Mouse (Mus musculus): ENCODE measurements around the gene Rab31. TPM values are rescaled to one million over a fixed set of nuclear protein-coding genes. Genes with fewer than 3 reads are reported as not detected.

The Rab31 gene
- 71.8 and 75.5 TPM in 2 replicates for polyA plus RNA-seq (2015; fragmentation: Nextera tagmentation; extraction: Ambion mirVana)

DNA sequence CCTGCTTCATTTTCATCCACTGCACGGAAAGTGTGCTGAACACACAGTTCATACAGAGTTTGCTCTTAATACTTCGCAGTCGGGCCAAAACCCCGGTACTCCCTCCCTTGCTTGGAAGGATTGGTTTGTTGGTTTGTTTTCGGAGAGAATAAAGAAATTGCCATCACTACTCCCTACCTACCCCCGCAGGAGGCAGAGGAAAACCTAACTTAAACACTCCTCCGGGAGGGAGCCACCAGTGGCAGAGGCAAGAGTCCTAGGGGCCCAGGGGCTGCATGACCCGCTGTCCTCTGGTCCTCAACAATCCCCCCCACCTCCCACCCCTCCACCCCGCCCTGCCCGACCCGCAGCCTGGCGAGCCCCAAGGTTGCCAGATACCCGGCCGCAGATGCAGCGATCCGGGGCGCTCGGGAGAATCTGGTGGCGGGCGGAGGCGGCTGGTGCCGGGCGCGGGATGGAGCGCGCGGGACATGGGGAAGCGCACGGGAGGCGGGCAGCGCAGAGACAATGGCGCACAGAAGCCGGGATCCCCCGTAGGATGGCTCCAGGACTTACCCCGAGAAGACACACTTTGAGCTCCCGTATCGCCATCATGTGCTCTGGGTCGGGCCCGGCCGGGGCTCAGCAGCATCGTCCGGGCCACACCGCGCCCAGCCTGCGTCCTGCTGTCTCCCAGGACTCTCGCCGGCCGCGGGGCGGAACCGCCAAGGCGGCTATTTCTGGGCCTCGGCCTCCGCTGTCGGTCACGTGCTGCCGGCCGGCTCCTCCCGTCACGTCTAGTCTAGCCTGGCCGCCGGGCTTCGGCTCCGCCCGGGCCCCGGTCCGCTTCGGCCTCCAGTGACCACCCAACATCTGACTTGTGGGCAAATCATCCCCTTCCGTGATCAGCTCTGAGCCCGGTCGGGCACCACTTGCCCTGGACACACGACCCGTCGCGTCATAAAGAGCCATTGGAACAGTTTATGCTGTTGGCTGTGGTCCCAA lies at the start of gene Rab31:
Gene Rab31 (minus strand): TSS at position 802 of the 984 bp plus-strand sequence.
- no peaks in the 10 kb centered on the region for H3K27me3 ChIP-seq
- under 1% methylated on average over 75 of the region's 75 CpGs for WGBS

DNA sequence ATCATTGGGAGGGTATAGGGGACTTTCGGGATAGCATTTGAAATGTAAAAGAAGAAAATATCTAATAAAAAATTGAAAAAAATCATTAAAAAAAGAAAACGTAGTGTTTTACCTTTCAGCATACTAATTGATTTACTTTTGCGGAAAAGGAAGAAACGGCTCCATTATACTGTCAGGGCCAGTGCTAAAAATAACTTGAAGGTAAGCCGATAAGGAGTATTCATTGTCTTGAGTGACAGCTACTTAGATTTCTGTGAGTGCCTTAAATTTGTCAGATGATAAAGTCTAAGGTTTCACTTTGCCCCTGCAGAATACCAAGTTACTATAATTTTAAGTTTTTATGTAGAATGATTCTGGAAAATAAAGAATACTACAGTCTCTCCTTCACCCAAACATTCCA lies 47.6 kb upstream of the Rab31 start:
- no peak for ATAC-seq (replicated peaks)
- WGBS: 74% methylated on average over 5 of the region's 5 CpGs

More for the DNA sequence above, at the start of gene Rab31:
- H3K36me3 ChIP-seq: no peaks in the 10 kb centered on the region
- peak within 1 kb of the TSS; percentile 91 for H3K4me2 ChIP-seq (replicated peaks)
- H3K4me3 ChIP-seq: peak within 1 kb of the TSS; percentile 84
- H3K9me3 ChIP-seq: no peaks in the 10 kb centered on the region
- H3K4me1 ChIP-seq: peaks cover 41% of the 10 kb centered on the region
- peak within 1 kb of the TSS; percentile 87 for H3K9ac ChIP-seq (replicated peaks)
- peak; percentile 78 for ATAC-seq (replicated peaks)
- H3K27ac ChIP-seq (replicated peaks): peak within 1 kb of the TSS; percentile 59

DNA sequence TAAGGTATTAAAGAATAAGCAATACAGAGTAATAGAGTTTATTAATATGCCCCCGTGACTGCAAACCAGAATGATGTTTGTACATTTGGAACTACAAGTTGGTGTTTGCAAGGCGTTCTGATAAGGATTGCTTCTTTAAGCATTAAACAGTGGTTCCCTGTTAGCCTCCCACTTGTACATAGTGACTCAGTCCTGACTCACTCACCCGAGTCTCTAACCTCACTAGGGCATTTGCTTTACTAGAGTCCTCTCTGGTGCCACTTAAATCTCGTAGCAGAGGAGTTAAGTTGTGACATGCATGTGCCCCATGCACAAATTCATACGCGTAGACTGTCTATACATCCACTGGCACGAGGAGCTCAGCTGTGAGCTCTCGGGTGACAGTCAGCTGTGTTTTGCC lies 41.2 kb upstream of the Rab31 start:
- Histone ChIP-seq H3K9me3 (no peaks in the 10 kb centered on the region), H3K36me3 (peaks cover 71% of the 10 kb centered on the region), H3K27ac (replicated peaks) (no peak overlapping the region), H3K9ac (replicated peaks) (no peak overlapping the region), H3K4me2 (replicated peaks) (no peak overlapping the region), H3K27me3 (no peaks in the 10 kb centered on the region), H3K4me1 (no peaks in the 10 kb centered on the region), H3K4me3 (no peak overlapping the region)
- ATAC-seq (replicated peaks): no peak
- WGBS: 94% methylated on average over 8 of the region's 8 CpGs

More for the DNA sequence above, 47.6 kb upstream of the Rab31 start:
- Histone ChIP-seq H3K9ac (replicated peaks) (no peak overlapping the region), H3K27me3 (no peaks in the 10 kb centered on the region), H3K36me3 (peaks cover 48% of the 10 kb centered on the region), H3K9me3 (no peaks in the 10 kb centered on the region), H3K27ac (replicated peaks) (no peak overlapping the region), H3K4me3 (no peak overlapping the region), H3K4me2 (replicated peaks) (no peak overlapping the region), H3K4me1 (no peaks in the 10 kb centered on the region)

DNA sequence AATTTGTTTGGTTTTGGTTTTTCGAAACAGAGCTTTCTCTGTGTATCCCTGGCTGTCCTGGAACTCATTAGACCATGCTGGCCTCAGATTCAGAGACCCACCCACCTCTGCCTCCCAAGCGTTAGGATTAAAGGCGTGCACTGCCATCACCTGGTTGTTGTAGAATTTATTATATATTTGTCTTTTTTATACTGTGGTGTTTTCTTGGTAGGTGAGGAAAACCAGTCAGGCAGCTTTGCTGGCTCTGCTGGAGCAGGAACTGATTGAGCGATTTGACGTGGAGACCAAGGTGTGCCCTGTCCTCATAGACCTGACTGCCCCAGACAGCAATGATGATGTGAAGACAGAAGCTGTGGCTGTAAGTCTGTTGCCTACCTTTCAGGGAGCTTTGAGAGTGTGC lies 38.5 kb upstream of the Rab31 start:
- 88% methylated on average over 5 of the region's 5 CpGs for WGBS
- Histone ChIP-seq H3K9ac (replicated peaks) (no peak overlapping the region), H3K4me2 (replicated peaks) (no peak overlapping the region), H3K9me3 (no peaks in the 10 kb centered on the region), H3K4me1 (no peaks in the 10 kb centered on the region), H3K27ac (replicated peaks) (no peak overlapping the region), H3K27me3 (no peaks in the 10 kb centered on the region), H3K4me3 (no peak overlapping the region), H3K36me3 (peaks cover 50% of the 10 kb centered on the region)
- ATAC-seq (replicated peaks): no peak

DNA sequence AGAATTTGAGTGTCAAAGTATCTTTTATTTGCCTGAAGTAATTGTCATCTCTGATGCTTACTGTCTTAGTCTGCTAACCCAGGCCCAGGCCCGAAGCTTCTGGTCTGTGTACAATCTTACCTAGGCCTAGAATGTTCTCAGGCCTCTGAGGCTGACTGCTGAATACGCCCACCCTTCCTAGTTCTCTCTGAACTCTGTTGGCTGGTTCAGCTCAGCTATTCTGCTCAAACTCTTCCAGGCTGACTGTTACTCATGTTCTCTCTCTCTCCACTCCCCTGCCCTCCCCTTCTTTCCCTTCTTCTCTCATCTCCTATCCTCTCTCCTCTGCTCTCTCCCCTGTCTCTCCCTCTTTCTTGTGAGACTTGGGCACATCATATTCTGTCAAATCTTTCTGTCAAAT lies 33.9 kb upstream of the Rab31 start:
- Histone ChIP-seq H3K9ac (replicated peaks) (no peak overlapping the region), H3K27ac (replicated peaks) (no peak overlapping the region), H3K9me3 (no peaks in the 10 kb centered on the region), H3K36me3 (peaks cover 23% of the 10 kb centered on the region), H3K4me1 (no peaks in the 10 kb centered on the region), H3K4me3 (no peak overlapping the region), H3K4me2 (replicated peaks) (no peak overlapping the region), H3K27me3 (no peaks in the 10 kb centered on the region)
- no peak for ATAC-seq (replicated peaks)
- 88% methylated on average over 2 of the region's 2 CpGs for WGBS

DNA sequence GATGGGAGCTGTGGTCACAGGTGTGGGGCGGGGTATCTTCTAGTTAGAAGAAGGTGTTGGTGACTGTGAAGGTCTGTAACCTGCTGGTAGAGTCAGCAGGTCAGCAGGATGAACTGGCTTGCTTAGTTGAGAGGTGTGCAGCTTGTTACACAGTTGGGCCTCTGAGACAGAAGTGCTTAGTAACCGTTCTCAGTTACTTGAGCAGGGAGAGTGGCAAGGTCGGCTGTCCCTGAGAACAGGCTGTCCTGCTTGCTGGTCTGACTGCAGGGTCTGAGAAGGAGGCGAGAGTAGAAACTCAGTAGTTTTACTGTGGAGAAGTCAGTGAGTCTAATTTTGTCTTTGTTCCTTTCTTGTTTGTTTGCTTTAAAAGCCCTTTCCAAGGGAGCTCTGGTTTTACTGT lies 33.4 kb upstream of the Rab31 start:
- no peak overlapping the region for H3K27ac ChIP-seq (replicated peaks)
- no peaks in the 10 kb centered on the region for H3K27me3 ChIP-seq
- no peak overlapping the region for H3K4me2 ChIP-seq (replicated peaks)
- H3K9me3 ChIP-seq: no peaks in the 10 kb centered on the region
- H3K9ac ChIP-seq (replicated peaks): no peak overlapping the region
- H3K4me1 ChIP-seq: no peaks in the 10 kb centered on the region
- WGBS: 77% methylated on average over 4 of the region's 4 CpGs
- peaks cover 19% of the 10 kb centered on the region for H3K36me3 ChIP-seq
- no peak for ATAC-seq (replicated peaks)
- H3K4me3 ChIP-seq: no peak overlapping the region

DNA sequence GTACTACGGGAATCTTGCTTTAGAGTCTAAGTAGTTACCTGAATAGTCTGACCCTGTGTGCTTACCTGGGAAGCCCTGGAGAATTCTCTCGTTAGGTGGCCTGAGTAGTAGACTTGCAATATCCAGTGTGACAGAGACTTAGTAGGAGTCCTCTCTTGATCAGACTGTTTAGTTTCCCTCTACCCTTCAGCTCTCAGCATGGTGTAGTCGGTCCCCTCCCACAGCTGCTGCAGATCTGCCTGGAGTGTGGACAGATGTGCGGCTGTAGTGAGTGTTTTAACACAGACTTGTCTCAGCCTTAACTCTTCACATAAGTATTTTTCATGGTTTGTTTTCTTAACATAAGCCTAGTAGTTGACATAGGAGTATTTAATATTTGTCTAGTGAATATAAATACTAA lies 29.5 kb upstream of the Rab31 start:
- Histone ChIP-seq H3K27me3 (no peaks in the 10 kb centered on the region), H3K4me1 (0 out of 2 replicates have a peak, but pooled peaks cover 2% of the 10 kb centered on the region), H3K4me3 (no peak overlapping the region), H3K9me3 (no peaks in the 10 kb centered on the region), H3K4me2 (replicated peaks) (no peak overlapping the region), H3K9ac (replicated peaks) (no peak overlapping the region), H3K27ac (replicated peaks) (no peak overlapping the region), H3K36me3 (peaks cover 10% of the 10 kb centered on the region)
- 83% methylated on average over 4 of the region's 4 CpGs for WGBS
- ATAC-seq (replicated peaks): no peak

DNA sequence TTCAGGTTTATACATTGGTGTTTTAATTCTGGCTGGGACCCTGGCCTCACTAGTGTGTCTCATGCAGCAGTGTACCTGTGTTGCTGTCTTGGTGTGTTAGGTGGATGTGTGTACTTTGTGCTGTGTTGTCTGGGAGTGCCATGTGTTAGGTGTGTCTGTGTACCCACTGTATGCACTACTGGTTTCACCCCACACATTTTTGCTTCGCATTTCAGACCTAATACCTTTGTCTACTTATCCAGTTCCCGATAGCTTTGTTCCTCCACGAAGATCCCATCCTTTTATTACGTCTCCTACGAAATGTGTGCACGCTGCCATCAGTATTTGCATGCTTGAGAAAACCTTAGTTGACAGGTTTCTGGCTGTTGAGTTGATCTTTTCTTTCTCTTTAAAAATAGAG lies 27.9 kb upstream of the Rab31 start:
- no peak for ATAC-seq (replicated peaks)
- H3K4me1 ChIP-seq: 0 out of 2 replicates have a peak, but pooled peaks cover 5% of the 10 kb centered on the region
- H3K9me3 ChIP-seq: no peaks in the 10 kb centered on the region
- no peak overlapping the region for H3K27ac ChIP-seq (replicated peaks)
- 88% methylated on average over 6 of the region's 6 CpGs for WGBS
- no peak overlapping the region for H3K4me2 ChIP-seq (replicated peaks)
- H3K9ac ChIP-seq (replicated peaks): no peak overlapping the region
- H3K36me3 ChIP-seq: peaks cover 10% of the 10 kb centered on the region
- H3K27me3 ChIP-seq: no peaks in the 10 kb centered on the region
- H3K4me3 ChIP-seq: no peak overlapping the region

DNA sequence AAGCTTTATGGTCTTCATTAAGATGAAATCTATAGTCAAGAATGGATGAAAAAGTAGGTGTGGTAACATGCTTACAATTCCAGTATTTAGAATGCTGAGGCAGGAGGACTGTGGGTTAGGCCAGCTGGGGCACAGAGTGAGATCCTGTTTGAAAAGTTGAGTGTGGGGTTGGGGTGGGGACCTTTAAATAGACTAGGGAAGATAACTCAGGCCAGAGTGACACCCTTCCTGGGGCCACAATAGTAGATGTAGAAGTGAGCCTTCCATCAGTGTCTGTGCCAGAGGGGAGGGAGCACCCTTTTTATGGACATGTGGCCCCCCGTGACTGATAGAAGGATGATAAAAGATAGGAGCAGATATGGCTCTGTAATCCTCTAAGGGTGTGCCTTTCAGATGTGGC lies 26.8 kb upstream of the Rab31 start:
- Histone ChIP-seq H3K4me2 (replicated peaks) (no peak overlapping the region), H3K27me3 (no peaks in the 10 kb centered on the region), H3K36me3 (0 out of 2 replicates have a peak, but pooled peaks cover 5% of the 10 kb centered on the region), H3K27ac (replicated peaks) (no peak overlapping the region), H3K4me1 (0 out of 2 replicates have a peak, but pooled peaks cover 5% of the 10 kb centered on the region), H3K9me3 (no peaks in the 10 kb centered on the region), H3K9ac (replicated peaks) (no peak overlapping the region), H3K4me3 (no peak overlapping the region)
- 93% methylated on average over 1 of the region's 1 CpGs for WGBS
- ATAC-seq (replicated peaks): no peak

DNA sequence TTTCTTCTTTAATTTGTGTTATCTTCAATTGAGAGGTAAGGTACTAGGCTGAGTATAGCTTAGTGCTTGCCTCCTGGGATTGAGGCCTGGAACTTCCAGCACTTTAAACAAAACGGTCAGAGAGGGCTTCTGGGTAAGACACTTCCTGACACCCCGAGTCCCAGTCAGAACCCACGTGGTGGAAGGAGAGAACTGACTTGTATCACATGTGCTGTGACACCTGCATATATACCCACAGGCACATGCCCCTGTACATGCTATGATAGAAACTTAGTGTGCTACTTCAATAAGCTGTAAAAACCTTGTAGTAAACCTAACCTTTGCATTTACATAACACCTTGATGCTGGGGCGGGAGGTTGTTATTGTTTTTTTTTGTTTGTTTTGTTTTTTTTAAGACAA lies 25.9 kb upstream of the Rab31 start:
- no peak overlapping the region for H3K9ac ChIP-seq (replicated peaks)
- H3K4me1 ChIP-seq: 0 out of 2 replicates have a peak, but pooled peaks cover 5% of the 10 kb centered on the region
- no peak for ATAC-seq (replicated peaks)
- WGBS: 73% methylated on average over 4 of the region's 4 CpGs
- no peaks in the 10 kb centered on the region for H3K27me3 ChIP-seq
- no peak overlapping the region for H3K4me2 ChIP-seq (replicated peaks)
- no peaks in the 10 kb centered on the region for H3K36me3 ChIP-seq
- H3K27ac ChIP-seq (replicated peaks): no peak overlapping the region
- no peaks in the 10 kb centered on the region for H3K9me3 ChIP-seq
- no peak overlapping the region for H3K4me3 ChIP-seq

DNA sequence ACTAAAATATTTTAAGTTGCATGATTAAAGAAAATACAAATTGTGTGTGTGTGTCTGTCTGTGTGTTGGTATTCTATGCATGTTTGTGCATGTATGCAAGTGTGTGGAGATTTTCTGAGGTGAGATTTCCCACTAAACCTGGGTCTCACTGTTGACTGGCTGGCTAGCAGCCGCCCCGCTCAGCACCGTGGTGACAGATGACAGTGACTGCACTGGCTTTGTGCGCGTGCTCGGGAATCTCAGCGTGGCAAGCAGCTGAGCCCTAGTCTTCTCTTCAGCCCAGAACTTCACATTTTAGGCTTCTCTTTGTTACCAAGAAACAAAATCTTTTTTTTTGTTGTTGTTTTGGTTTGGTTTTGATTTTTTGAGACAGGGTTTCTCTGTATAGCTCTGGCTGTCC lies 23.5 kb upstream of the Rab31 start:
- Histone ChIP-seq H3K4me3 (no peak overlapping the region), H3K4me1 (peaks cover 5% of the 10 kb centered on the region; the same call in 1 of the 2 replicates), H3K4me2 (replicated peaks) (no peak overlapping the region), H3K36me3 (no peaks in the 10 kb centered on the region), H3K27me3 (no peaks in the 10 kb centered on the region), H3K9ac (replicated peaks) (no peak overlapping the region), H3K9me3 (no peaks in the 10 kb centered on the region), H3K27ac (replicated peaks) (no peak overlapping the region)
- no peak for ATAC-seq (replicated peaks)
- 76% methylated on average over 7 of the region's 7 CpGs for WGBS

DNA sequence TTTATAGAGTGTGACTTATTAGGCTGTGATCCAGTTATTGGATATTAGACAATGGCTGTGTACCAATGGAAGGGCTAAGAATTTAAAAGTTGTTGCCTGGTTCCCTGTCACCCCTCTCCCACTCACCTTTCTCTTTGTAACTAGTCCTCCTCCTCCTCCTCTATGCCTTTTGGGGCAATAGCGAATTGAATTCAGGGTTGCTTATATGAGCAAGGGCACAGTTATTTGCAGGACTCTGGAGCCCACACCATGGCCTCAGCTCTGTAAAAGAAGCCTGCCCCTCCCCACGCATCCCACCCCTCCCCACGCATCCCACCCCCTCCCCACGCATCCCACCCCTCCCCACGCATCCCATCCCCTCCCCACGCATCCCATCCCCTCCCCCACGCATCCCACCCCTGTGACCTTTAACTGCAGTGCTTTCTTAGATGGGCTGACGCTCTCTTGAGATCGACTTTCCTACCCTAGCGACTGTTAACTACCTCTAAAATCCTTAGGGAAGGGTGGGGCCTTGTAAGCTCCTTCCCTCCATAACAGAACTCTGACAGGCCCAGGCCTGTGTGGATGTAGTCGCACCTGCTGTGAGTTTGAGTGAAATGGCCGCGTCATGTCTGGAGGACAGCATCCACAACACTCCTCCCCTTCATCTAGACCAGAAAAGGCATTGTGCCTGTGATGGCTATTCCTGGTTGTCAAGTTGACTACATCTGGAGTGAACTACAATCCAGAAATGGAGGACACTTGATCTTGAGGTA lies 21.7 kb upstream of the Rab31 start:
- ATAC-seq (replicated peaks): 0 out of 2 replicates have a peak, but pooled peaks have one; percentile 16
- no peak overlapping the region for H3K4me2 ChIP-seq (replicated peaks)
- no peaks in the 10 kb centered on the region for H3K27me3 ChIP-seq
- no peak overlapping the region for H3K27ac ChIP-seq (replicated peaks)
- H3K4me3 ChIP-seq: no peak overlapping the region
- H3K9me3 ChIP-seq: no peaks in the 10 kb centered on the region
- peaks cover 3% of the 10 kb centered on the region; the same call in 1 of the 2 replicates for H3K4me1 ChIP-seq
- 90% methylated on average over 13 of the region's 13 CpGs for WGBS
- H3K9ac ChIP-seq (replicated peaks): no peak overlapping the region
- no peaks in the 10 kb centered on the region for H3K36me3 ChIP-seq

All from forebrain, embryonic 15.5 days (tissue).